Mouse (Mus musculus) layer of hippocampus, adult 6 months (tissue): ENCODE results near the gene Sympk. TPM values are rescaled to one million over a fixed set of nuclear protein-coding genes. Genes with fewer than 3 reads are reported as not detected.

Source experiments
- long read RNA-seq, 2 experiments: library from polyadenylated mRNA; unstranded; transcript quantifications; one replicate each; pipeline ENCODE4 v2.0.0; 2019 to 2020
- microRNA-seq: library from miRNA; unstranded; fragments of <30 nt; microRNA quantifications from one replicate; pipeline ENCODE4 v1.2.0, GENCODE M21; 2020
- polyA plus RNA-seq: library from polyadenylated mRNA; unstranded; fragments of <200 nt; fragmentation: Nextera tagmentation; gene quantifications from 2 replicates; pipeline ENCODE4 v1.2.3, GENCODE M21; 2021

The Sympk gene
- polyA plus RNA-seq = 18.9 and 23.2 TPM in 2 replicates
- long read RNA-seq, experiment 1, partial matches to known transcripts = 4 of 7 reads
- long read RNA-seq, experiment 1, other reads (novel, unspliced or antisense) = 2 of 7 reads
- long read RNA-seq, experiment 2, partial matches to known transcripts = 15 of 45 reads
- long read RNA-seq, experiment 2, other reads (novel, unspliced or antisense) = 30 of 45 reads

GRCm38 (mm10) chr7:19024096-19024506 is at the start of gene Sympk:
Sympk (plus strand) TSS chr7:19024377.

DNA sequence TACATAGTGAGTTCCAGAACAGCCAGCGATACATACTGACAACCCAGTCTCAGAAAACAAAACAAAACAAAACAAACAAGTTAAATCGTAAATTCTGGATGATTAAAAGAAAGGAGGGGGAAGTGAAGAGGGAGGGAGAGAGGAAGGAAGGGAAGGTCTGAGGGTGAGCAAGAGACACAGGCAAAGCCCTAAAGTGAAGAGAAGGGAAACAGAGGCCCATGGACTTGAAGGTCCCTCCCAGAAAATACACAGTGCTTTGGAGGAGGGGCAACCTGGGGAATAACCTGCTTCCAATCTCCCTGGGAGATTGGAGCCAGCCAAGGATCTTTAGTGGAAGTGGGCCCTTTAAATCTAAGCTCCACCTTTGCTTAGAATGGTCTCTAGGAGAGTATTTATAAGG is 37.1 kb upstream of the Sympk start, which contains the start of gene Nanos2:
Gene Nanos2, plus strand, starts transcription at position 301 of the 400 bp plus-strand sequence.

GRCm38 (mm10) chr7:18990601-18991295 is 33.4 kb upstream of the Sympk start, which contains the start of gene Mypop:
Mypop (plus strand) TSS chr7:18991245.

GRCm38 (mm10) chr7:19003902-19004630 is 20.1 kb upstream of the Sympk start, which contains the start of gene Irf2bp1:
Irf2bp1 (plus strand) TSS chr7:19004044.

DNA sequence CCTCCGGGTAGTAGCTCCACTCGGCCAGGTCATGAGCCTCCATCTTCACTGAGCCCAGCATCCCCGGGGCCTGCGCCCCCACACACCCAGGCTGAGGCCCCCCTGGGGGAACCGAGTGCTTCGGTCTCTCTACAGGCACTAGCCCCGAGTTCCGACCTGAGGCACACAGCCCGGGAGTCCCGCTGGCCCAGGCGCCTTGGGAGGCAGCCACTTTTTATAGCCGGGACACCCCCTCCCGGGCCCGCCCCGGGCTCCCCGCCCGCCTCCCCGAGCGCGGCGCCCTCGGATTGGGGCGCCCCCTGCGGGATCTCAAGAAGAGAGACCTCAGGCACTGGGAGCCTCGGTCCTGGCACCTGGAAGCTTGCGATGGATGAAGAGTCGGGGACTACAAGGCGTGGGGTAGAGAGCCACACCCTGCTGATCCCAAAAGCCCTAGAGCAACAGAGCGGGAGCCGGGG is 791 bp upstream of the Sympk start, which contains the start of gene Foxa3:
Gene Foxa3, minus strand, starts transcription at position 182 of the 458 bp plus-strand sequence.

DNA sequence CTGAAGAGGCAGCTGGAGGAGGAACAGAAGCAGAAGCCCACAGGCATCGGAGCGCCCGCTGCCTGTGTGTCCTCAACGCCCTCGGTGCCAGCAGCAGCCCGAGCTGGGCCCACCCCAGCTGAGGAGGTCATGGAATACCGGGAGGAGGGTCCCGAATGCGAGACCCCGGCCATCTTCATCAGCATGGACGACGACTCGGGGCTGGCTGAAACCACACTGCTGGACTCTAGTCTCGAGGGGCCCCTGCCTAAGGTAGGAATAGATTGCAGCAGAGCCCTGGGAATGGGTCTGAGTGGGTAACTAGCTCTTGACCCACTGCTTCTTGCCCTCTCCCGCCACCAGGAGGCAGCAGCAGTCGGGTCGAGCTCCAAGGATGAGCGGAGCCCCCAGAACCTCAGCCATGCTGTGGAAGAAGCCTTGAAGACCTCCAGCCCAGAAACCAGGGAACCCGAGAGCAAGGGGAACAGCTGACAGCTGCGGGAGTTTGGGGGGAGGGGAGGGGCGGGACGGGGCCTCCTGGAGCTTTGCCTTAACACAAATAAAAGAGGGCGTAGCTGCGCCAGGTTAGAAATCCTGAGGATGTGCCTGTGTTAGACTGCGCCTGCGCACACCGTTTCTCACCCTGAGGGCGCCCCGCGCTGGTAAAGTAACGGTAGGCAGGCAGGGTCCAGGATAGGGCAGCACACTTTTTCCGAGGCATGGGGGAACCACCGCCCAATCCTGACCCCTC is 30.0 kb downstream of the Sympk start, which contains the start of gene Rsph6a:
Gene Rsph6a, plus strand, starts transcription at position 644 of the 730 bp plus-strand sequence.

GRCm38 (mm10) chr7:19075723-19076585 is 51.8 kb downstream of the Sympk start, which contains the start of gene Dmwd:
Dmwd (plus strand) TSS chr7:19076227.

GRCm38 (mm10) chr7:19083701-19084100 is 59.5 kb downstream of the Sympk start, which contains the start of gene Dmpk:
Dmpk (plus strand) TSS chr7:19083849.

GRCm38 (mm10) chr7:19094471-19094825 is 70.3 kb downstream of the Sympk start, which contains the start of gene Six5:
Six5 (plus strand) TSS chr7:19094594.

Small RNAs within 50 kb of the gene (microRNA-seq; reads per million reads assigned to microRNA genes)
- 1.1 reads per million for gene Mir3100

Other genes with a start within 250 kb of the Sympk start
- not detected in 2 replicates for gene Psg19, start 225.9 kb upstream of the Sympk start, polyA plus RNA-seq
- not detected in 2 replicates for gene Psg17, start 202.8 kb upstream of the Sympk start, polyA plus RNA-seq
- 0.51 and 0.70 TPM in 2 replicates for gene Mill2, start 184.4 kb upstream of the Sympk start, polyA plus RNA-seq
- gene Pglyrp1, start 153.0 kb upstream of the Sympk start, polyA plus RNA-seq = 8.7 and 9.9 TPM in 2 replicates
- gene Ccdc61, start 114.0 kb upstream of the Sympk start, polyA plus RNA-seq = 12.1 and 13.0 TPM in 2 replicates
- gene Nova2, start 98.5 kb upstream of the Sympk start, polyA plus RNA-seq = 3.8 and 4.1 TPM in 2 replicates
- gene Nanos2, start 37.0 kb upstream of the Sympk start, polyA plus RNA-seq = not detected in 2 replicates
- 4.8 and 6.6 TPM in 2 replicates for gene Mypop, start 33.1 kb upstream of the Sympk start, polyA plus RNA-seq
- 6.9 and 8.8 TPM in 2 replicates for gene Irf2bp1, start 20.3 kb upstream of the Sympk start, polyA plus RNA-seq
- gene Foxa3, start 839 bp upstream of the Sympk start, polyA plus RNA-seq = not detected in 2 replicates
- gene Rsph6a, start 30.3 kb downstream of the Sympk start, polyA plus RNA-seq = 0.23 and 0.24 TPM in 2 replicates
- 22.3 and 22.4 TPM in 2 replicates for gene Dmwd, start 51.9 kb downstream of the Sympk start, polyA plus RNA-seq
- gene Dmpk, start 59.5 kb downstream of the Sympk start, polyA plus RNA-seq = 0.72 and 1.8 TPM in 2 replicates
- 0.28 and 0.30 TPM in 2 replicates for gene Six5, start 70.2 kb downstream of the Sympk start, polyA plus RNA-seq
- gene Gm4969, start 94.0 kb downstream of the Sympk start, polyA plus RNA-seq = 0.10 and 0.23 TPM in 2 replicates
- 7.0 and 8.7 TPM in 2 replicates for gene Fbxo46, start 95.5 kb downstream of the Sympk start, polyA plus RNA-seq
- 13.3 and 14.4 TPM in 2 replicates for gene Qpctl, start 124.9 kb downstream of the Sympk start, polyA plus RNA-seq
- 129 and 137 TPM in 2 replicates for gene Snrpd2, start 125.3 kb downstream of the Sympk start, polyA plus RNA-seq
- gene Gipr, start 141.8 kb downstream of the Sympk start, polyA plus RNA-seq = 0.13 TPM in 1 of 2 replicates, not detected in the other
- gene Eml2, start 152.0 kb downstream of the Sympk start, polyA plus RNA-seq = 6.0 and 6.1 TPM in 2 replicates
- 1.5 and 2.0 TPM in 2 replicates for gene Gpr4, start 188.2 kb downstream of the Sympk start, polyA plus RNA-seq
- gene Opa3, start 204.0 kb downstream of the Sympk start, polyA plus RNA-seq = 34.8 and 38.3 TPM in 2 replicates
- 1.1 and 1.2 TPM in 2 replicates for gene Vasp, start 247.4 kb downstream of the Sympk start, polyA plus RNA-seq